Mouse (Mus musculus) right cerebral cortex, postnatal 14 days (tissue): ENCODE results near the gene Grk2.

Experiments
- DNase-seq: peaks from one replicate; pipeline ENCODE4 v3.0.0; 2022

The Grk2 gene

GRCm38 (mm10) chr19:4302936-4303639 lies 2.9 kb downstream of the Grk2 start:
- no peak for DNase-seq

- peak; percentile 51 for DNase-seq
These were observed 4.0 kb downstream of the Grk2 start for GRCm38 (mm10) chr19:4301735-4302651.

- DNase-seq, result no peak
These were observed 4.9 kb downstream of the Grk2 start for GRCm38 (mm10) chr19:4300852-4301734.

GRCm38 (mm10) chr19:4300271-4300704 lies 5.7 kb downstream of the Grk2 start:
- DNase-seq, result no peak

GRCm38 (mm10) chr19:4299574-4300270 lies 6.3 kb downstream of the Grk2 start:
- peak; percentile 4 for DNase-seq

GRCm38 (mm10) chr19:4299126-4299525 lies 6.9 kb downstream of the Grk2 start:
- DNase-seq, result no peak

GRCm38 (mm10) chr19:4298322-4299121 lies 7.5 kb downstream of the Grk2 start:
- peak; percentile 3 for DNase-seq

GRCm38 (mm10) chr19:4297851-4298250 lies 8.2 kb downstream of the Grk2 start:
- DNase-seq, result peak; percentile 4

- peak; percentile 1 for DNase-seq
These were observed 9.4 kb downstream of the Grk2 start for GRCm38 (mm10) chr19:4296611-4297010.

GRCm38 (mm10) chr19:4295391-4295790 lies 10.6 kb downstream of the Grk2 start:
- no peak for DNase-seq

- peak; percentile 23 for DNase-seq
These were observed 11.5 kb downstream of the Grk2 start for GRCm38 (mm10) chr19:4294381-4295097.

GRCm38 (mm10) chr19:4291161-4291560 lies 14.9 kb downstream of the Grk2 start:
- DNase-seq, result peak; percentile 3

GRCm38 (mm10) chr19:4290749-4291148 lies 15.3 kb downstream of the Grk2 start:
- DNase-seq, result peak; percentile 7

- peak; percentile 6 for DNase-seq
These were observed 22.4 kb downstream of the Grk2 start for GRCm38 (mm10) chr19:4283653-4284052.

- peak; percentile 92 for DNase-seq
These were observed 23.0 kb downstream of the Grk2 start, which contains the start of gene Ankrd13d for GRCm38 (mm10) chr19:4282898-4283553. Gene Ankrd13d, minus strand, starts transcription at chr19:4283137.

GRCm38 (mm10) chr19:4280425-4280824 lies 25.6 kb downstream of the Grk2 start:
- peak; percentile 3 for DNase-seq

- DNase-seq, result no peak
These were observed 26.5 kb downstream of the Grk2 start for GRCm38 (mm10) chr19:4279487-4279886.

GRCm38 (mm10) chr19:4270972-4271371 lies 35.0 kb downstream of the Grk2 start:
- no peak for DNase-seq

- DNase-seq, result no peak
These were observed 35.8 kb downstream of the Grk2 start for GRCm38 (mm10) chr19:4270187-4270586.
